Mouse (Mus musculus) hindbrain, embryonic 12.5 days (tissue): ENCODE data around the gene Treml2. TPM values are rescaled to one million over a fixed set of nuclear protein-coding genes. Genes with fewer than 3 reads are reported as not detected.

Experiments
- ATAC-seq: fragments of 200-750 bp; cut with Nextera tagmentation; 2 replicates; pipeline ENCODE4 v1.8.0; 2017; ENCODE audit warnings: moderate TSS enrichment; ENCODE audit not compliant: low FRiP score
- H3K27ac ChIP-seq: fragments of 300-500 bp; sonication (generic); 2 replicates; pipeline ENCODE4 v1.5.1; 2016; ENCODE audit warnings: mild to moderate bottlenecking
- H3K27me3 ChIP-seq: fragments of 300-500 bp; sonication (generic); 2 replicates; pipeline ENCODE4 v1.6.1; 2016; ENCODE audit warnings: mild to moderate bottlenecking
- H3K36me3 ChIP-seq: fragments of 300-500 bp; sonication (generic); 2 replicates; pipeline ENCODE4 v1.6.1; 2016; ENCODE audit warnings: mild to moderate bottlenecking
- H3K4me1 ChIP-seq: fragments of 300-500 bp; sonication (generic); 2 replicates; pipeline ENCODE4 v1.6.1; 2016
- H3K4me2 ChIP-seq: fragments of 300-500 bp; sonication (generic); replicated peaks from 2 replicates; pipeline ENCODE4 v1.6.1; 2016; ENCODE audit warnings: mild to moderate bottlenecking
- H3K4me3 ChIP-seq: fragments of 300-500 bp; sonication (generic); 2 replicates; pipeline ENCODE4 v1.5.1; 2016; ENCODE audit warnings: mild to moderate bottlenecking
- H3K9ac ChIP-seq: fragments of 300-500 bp; sonication (generic); 2 replicates; pipeline ENCODE4 v1.6.1; 2016; ENCODE audit warnings: mild to moderate bottlenecking, moderate library complexity
- H3K9me3 ChIP-seq: fragments of 300-500 bp; sonication (generic); replicated peaks from 2 replicates; pipeline ENCODE4 v1.6.1; 2016; ENCODE audit warnings: mild to moderate bottlenecking
- WGBS: fragments of 180-500 bp; shearing (Covaris S2); methylation state at CpG from one replicate; pipeline ENCODE4 v1.1.7; 2016; 5-methylcytosine and 5-hydroxymethylcytosine counted together
- polyA plus RNA-seq: library from polyadenylated mRNA; unstranded; fragments of >200 nt; fragmentation: Nextera tagmentation; extraction: Ambion mirVana; gene quantifications from 2 replicates; pipeline ENCODE4 v1.2.1, GENCODE M21; 2016

Treml2 gene
- polyA plus RNA-seq, 1 experiment from 2014 or later, result 0.81 TPM

DNA sequence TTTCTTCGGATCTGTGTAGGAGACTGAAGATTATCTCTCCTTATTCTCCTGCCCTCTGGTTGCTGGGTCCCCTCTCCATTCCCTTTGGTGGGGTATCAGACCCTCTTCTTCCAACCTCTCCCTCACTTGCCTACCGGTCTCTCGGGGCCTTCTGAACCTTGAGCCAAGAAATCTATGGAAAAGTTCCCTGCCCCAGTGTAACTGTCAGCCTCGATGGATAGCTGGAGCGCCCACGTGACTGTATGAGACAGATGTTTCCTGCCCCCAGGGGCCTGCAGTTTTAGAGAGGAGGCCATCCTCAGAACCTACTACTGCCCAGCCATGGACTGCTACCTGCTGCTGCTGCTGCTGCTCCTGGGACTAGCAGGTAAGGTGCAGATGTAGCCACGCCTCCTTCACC, 60.3 kb downstream of the Treml2 start, which contains the start of gene Treml1:
Treml1 (plus strand) TSS at position 301 of the 400 bp plus-strand sequence.
- WGBS, result 82% methylated on average over 7 of the region's 7 CpGs
- H3K4me3 ChIP-seq, result no peak within 1 kb of the TSS
- ATAC-seq, result no peak
- H3K4me1 ChIP-seq, result no peaks in the 10 kb centered on the region
- no peak within 1 kb of the TSS for H3K4me2 ChIP-seq
- H3K27me3 ChIP-seq, result no peaks in the 10 kb centered on the region
- no peak within 1 kb of the TSS for H3K9ac ChIP-seq
- H3K9me3 ChIP-seq, result no peaks in the 10 kb centered on the region
- H3K27ac ChIP-seq, result no peak within 1 kb of the TSS
- H3K36me3 ChIP-seq, result no peaks in the 10 kb centered on the region

DNA sequence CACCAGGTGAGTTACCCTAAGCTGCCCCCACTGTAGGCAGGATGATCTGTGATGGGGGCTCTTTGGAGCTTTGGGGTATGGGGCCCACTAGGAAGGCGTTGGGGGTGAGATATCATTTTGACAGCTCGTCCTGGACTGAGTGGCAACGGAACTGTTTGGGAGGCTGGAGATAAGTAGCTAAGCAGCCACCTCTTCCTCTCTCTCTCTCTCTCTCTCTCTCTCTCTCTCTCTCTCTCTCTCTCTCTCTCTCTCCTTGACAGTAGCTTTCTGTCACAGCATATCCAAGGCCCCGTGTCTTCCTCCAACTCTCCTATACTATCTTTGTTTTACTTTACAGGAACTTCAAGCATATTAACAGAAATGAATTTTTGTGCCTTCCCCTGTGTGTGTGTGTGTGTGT, 61.2 kb downstream of the Treml2 start:
- WGBS, result 90% methylated on average over 4 of the region's 4 CpGs
- Histone ChIP-seq H3K27ac (no peak overlapping the region), H3K36me3 (no peaks in the 10 kb centered on the region), H3K9me3 (no peaks in the 10 kb centered on the region), H3K4me3 (no peak overlapping the region), H3K4me2 (no peak overlapping the region), H3K9ac (no peak overlapping the region), H3K27me3 (no peaks in the 10 kb centered on the region), H3K4me1 (no peaks in the 10 kb centered on the region)
- no peak for ATAC-seq

Other genes with a start within 250 kb of the Treml2 start
- 0.26 TPM in 1 of 2 replicates, not detected in the other for gene 1700067P10Rik, start 210.2 kb upstream of the Treml2 start, polyA plus RNA-seq
- 0.10 TPM in 1 of 2 replicates, not detected in the other for gene 9830107B12Rik, start 153.2 kb upstream of the Treml2 start, polyA plus RNA-seq
- gene A530064D06Rik, start 132.2 kb upstream of the Treml2 start, polyA plus RNA-seq, result not detected in 2 replicates
- gene Trem1, start 66.7 kb upstream of the Treml2 start, polyA plus RNA-seq, result 0.10 and 0.14 TPM in 2 replicates
- not detected in 2 replicates for gene Trem3, start 51.7 kb upstream of the Treml2 start, polyA plus RNA-seq
- gene Treml4, start 35.2 kb upstream of the Treml2 start, polyA plus RNA-seq, result not detected in 2 replicates
- gene B430306N03Rik, start 16.6 kb downstream of the Treml2 start, polyA plus RNA-seq, result 0.05 TPM in 1 of 2 replicates, not detected in the other
- 3.5 and 4.3 TPM in 2 replicates for gene Trem2, start 46.9 kb downstream of the Treml2 start, polyA plus RNA-seq
- 1.7 and 1.8 TPM in 2 replicates for gene Treml1, start 60.4 kb downstream of the Treml2 start, polyA plus RNA-seq
- 16.7 and 18.6 TPM in 2 replicates for gene Nfya, start 110.4 kb downstream of the Treml2 start, polyA plus RNA-seq
- gene Oard1, start 110.5 kb downstream of the Treml2 start, polyA plus RNA-seq, result 52.4 and 61.5 TPM in 2 replicates
- 2.1 and 5.3 TPM in 2 replicates for gene Apobec2, start 133.4 kb downstream of the Treml2 start, polyA plus RNA-seq
- gene Tspo2, start 152.0 kb downstream of the Treml2 start, polyA plus RNA-seq, result 1.9 and 2.5 TPM in 2 replicates
- gene Unc5cl, start 155.4 kb downstream of the Treml2 start, polyA plus RNA-seq, result 0.26 and 0.49 TPM in 2 replicates